ENCODE assay signal across 22 mouse cellular contexts in genomic region chr16:21719770-21720169, GRCm38 (mm10). TPM values are rescaled to one million over a fixed set of nuclear protein-coding genes. Genes with fewer than 3 reads are reported as not detected.
DNase-seq lines count a peak whose midpoint lies in the region; ATAC-seq and TF ChIP-seq lines count a peak whose summit lies in the region.
"Had no signal": no experiment of that assay in that cellular context is flagged by ENCODE, and none has a peak within 500 bp of the region (broad histone marks: within the 10 kb centered on the region; RNA-seq: fewer than 3 reads in every experiment).

No protein-coding gene starts in this region.

- intact Hi-C loops in gastrocnemius, adult 2 months (cut with DNase I), result no loop called here
- intact Hi-C loops in gastrocnemius, postnatal 36 days (cut with DNase I), result no loop called here
- intact Hi-C loops in left cerebral cortex, postnatal 10 days (cut with DNase I), result no loop called here

- DNase-seq in gastrocnemius, adult 2 months, result peak; percentile 31
- no peak for DNase-seq in gastrocnemius, postnatal 36 days
- DNase-seq in lung, postnatal 14 days, result peak; percentile 17
- DNase-seq in right cerebral cortex, postnatal 36 days (ENCODE audit: low spot score in 2 of 2), result no peak
- no peak for DNase-seq in spleen, postnatal 14 days (ENCODE audit: low spot score in 2 of 2)
- DNase-seq in left cerebral cortex, postnatal 10 days (ENCODE audit: extremely low spot score in 1 of 2, low spot score in 2 of 2), result no peak
- DNase-seq: adrenal gland, postnatal 10 days; cerebellum, adult 11 months; cerebellum, postnatal 10 days; forebrain, postnatal 0 days; gastrocnemius, postnatal 10 days; heart, postnatal 4 days; kidney, adult 18-20 months; thymus, postnatal 25 days had no signal

- no peak for TF ChIP-seq CTCF in gastrocnemius, adult 2 months (IDR thresholded peaks at IDR 0.05)

- H3K27ac ChIP-seq in gastrocnemius, adult 2 months, result peak overlapping the region; percentile 16; the same call in 1 of the 2 replicates
- H3K27ac ChIP-seq: forebrain, embryonic 10.5 days; heart, embryonic 15.5 days; hindbrain, postnatal 0 days; kidney, postnatal 0 days; liver, embryonic 15.5 days; midbrain, embryonic 15.5 days; neural tube, embryonic 15.5 days had no signal

- ATAC-seq in common myeloid progenitor, adult 5-6 weeks (replicated peaks; ENCODE audit: low read depth, poor library complexity, severe bottlenecking), result peak; percentile 63
- ATAC-seq: forebrain, postnatal 0 days; hindbrain, postnatal 0 days; midbrain, embryonic 15.5 days had no signal

- no peak overlapping the region for H3K4me3 ChIP-seq in gastrocnemius, adult 2 months
- H3K4me3 ChIP-seq: forebrain, embryonic 10.5 days; heart, embryonic 15.5 days; liver, embryonic 15.5 days; midbrain, embryonic 15.5 days; neural tube, embryonic 15.5 days had no signal

RNA-seq across cellular contexts. Expression of gene 2510009E07Rik, which starts 25.3 kb away (rescaled TPM):
- total RNA-seq in gastrocnemius, adult 2 months (2021), result 10 to 100 TPM; 20.7 to 28.3 TPM
- 10 to 100 TPM; 21.3 to 21.6 TPM for total RNA-seq in gastrocnemius, postnatal 36 days (2021)
- total RNA-seq in common myeloid progenitor, adult 5-6 weeks (2017), result 0.23 and 0.39 TPM in 2 replicates
- 10 to 100 TPM; 73.8 to 79.5 TPM for total RNA-seq in left cerebral cortex, postnatal 10 days (2021)

Comparison
In these comparisons a context has a peak if more than half of its experiments do, and no peak if none do; other contexts are left out.
1. DNase-seq: peak in gastrocnemius, adult 2 months (single experiment) and lung, postnatal 14 days (single experiment); none in gastrocnemius, postnatal 36 days (0 of 2), right cerebral cortex, postnatal 36 days (0 of 2), spleen, postnatal 14 days (0 of 2) and left cerebral cortex, postnatal 10 days (0 of 2).
2. RNA of gene 2510009E07Rik, which starts 25.3 kb away (total RNA-seq): 73.8 to 79.5 TPM in left cerebral cortex, postnatal 10 days, 20.7 to 28.3 TPM in gastrocnemius, adult 2 months and 21.3 to 21.6 TPM in gastrocnemius, postnatal 36 days; 0.23 to 0.39 TPM in common myeloid progenitor, adult 5-6 weeks; every median in the first group is over 10 times any median in the second.